Comparison of ENCODE assay signal across 12 mouse cellular contexts in the genomic region with DNA sequence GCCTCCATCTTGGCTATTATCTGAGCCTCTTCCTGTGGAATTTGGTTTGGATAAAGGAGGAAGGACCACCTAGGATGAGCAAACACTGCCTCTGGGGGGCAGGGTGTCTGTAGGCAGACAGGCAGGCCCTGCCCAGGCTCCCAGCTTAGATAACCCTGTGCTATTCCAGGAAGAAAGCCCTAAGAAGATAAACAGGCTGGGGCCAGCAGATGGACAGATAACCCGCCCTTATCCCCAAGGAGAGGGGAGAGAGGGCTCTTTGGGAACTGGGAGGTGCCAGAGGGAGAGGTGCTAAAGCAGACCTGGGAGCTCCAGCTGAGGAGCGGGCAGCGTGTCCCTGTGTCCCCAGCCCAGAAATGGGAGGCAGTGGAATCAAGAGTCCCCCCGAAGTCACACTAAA. TPM values are rescaled to one million over a fixed set of nuclear protein-coding genes. Genes with fewer than 3 reads are reported as not detected.
DNase-seq lines count a peak whose midpoint lies in the region; ATAC-seq lines count a peak whose summit lies in the region.
"Had no signal": no experiment of that assay in that cellular context is flagged by ENCODE, and none has a peak within 500 bp of the region (broad histone marks: within the 10 kb centered on the region; RNA-seq: fewer than 3 reads in every experiment).

No protein-coding gene starts in this region.

- no peak overlapping the region for H3K9ac ChIP-seq in forebrain, embryonic 16.5 days (replicated peaks; ENCODE audit: low read depth, low read length)
- no peak overlapping the region for H3K9ac ChIP-seq in midbrain, embryonic 13.5 days (replicated peaks)
- H3K9ac ChIP-seq: hindbrain, embryonic 14.5 days had no signal

- H3K4me1 ChIP-seq in forebrain, embryonic 10.5 days = peaks cover 14% of the 10 kb centered on the region
- no peaks in the 10 kb centered on the region for H3K4me1 ChIP-seq in forebrain, embryonic 16.5 days (replicated peaks; ENCODE audit: control insufficient read depth, insufficient read depth, low read length)
- H3K4me1 ChIP-seq in midbrain, embryonic 10.5 days = peaks cover 9% of the 10 kb centered on the region
- H3K4me1 ChIP-seq in midbrain, embryonic 13.5 days (replicated peaks) = no peaks in the 10 kb centered on the region

- H3K9me3 ChIP-seq in forebrain, embryonic 10.5 days = no peaks in the 10 kb centered on the region
- no peaks in the 10 kb centered on the region for H3K9me3 ChIP-seq in forebrain, embryonic 16.5 days (ENCODE audit: control insufficient read depth, low read length)
- no peaks in the 10 kb centered on the region for H3K9me3 ChIP-seq in midbrain, embryonic 10.5 days (replicated peaks)
- H3K9me3 ChIP-seq in midbrain, embryonic 13.5 days = no peaks in the 10 kb centered on the region

- intact Hi-C loops in left cerebral cortex, postnatal 25 days (cut with DNase I) = no loop called here

- 63% methylated on average over 4 of the region's 4 CpGs for WGBS in forebrain, embryonic 10.5 days
- 55% methylated on average over 4 of the region's 4 CpGs for WGBS in forebrain, embryonic 16.5 days
- WGBS in midbrain, embryonic 10.5 days = 51% methylated on average over 4 of the region's 4 CpGs
- WGBS in midbrain, embryonic 13.5 days = 60% methylated on average over 4 of the region's 4 CpGs

- DNase-seq in forebrain, embryonic 10.5 days (ENCODE audit: extremely low spot score, low spot score) = no peak
- no peak for DNase-seq in midbrain, embryonic 10.5 days (ENCODE audit: low spot score)
- DNase-seq in lung, adult 18-20 months = peak; percentile 54 to 78
- DNase-seq in yolk sac, embryonic 10.5 days (ENCODE audit: low spot score) = peak; percentile 83
- no peak for DNase-seq in B cell, adult 2 months
- DNase-seq in left cerebral cortex, postnatal 25 days (ENCODE audit: low spot score in 2 of 2) = no peak
- DNase-seq: cerebellum, postnatal 36 days; gastrocnemius, postnatal 25 days; kidney, postnatal 14 days had no signal

- no peak overlapping the region for H3K4me3 ChIP-seq in forebrain, embryonic 10.5 days
- no peak overlapping the region for H3K4me3 ChIP-seq in forebrain, embryonic 16.5 days (replicated peaks; ENCODE audit: low read length)
- no peak overlapping the region for H3K4me3 ChIP-seq in midbrain, embryonic 10.5 days
- no peak overlapping the region for H3K4me3 ChIP-seq in midbrain, embryonic 13.5 days (replicated peaks)

- H3K27me3 ChIP-seq in forebrain, embryonic 10.5 days (ENCODE audit: poor library complexity, severe bottlenecking) = no peaks in the 10 kb centered on the region
- no peaks in the 10 kb centered on the region for H3K27me3 ChIP-seq in forebrain, embryonic 16.5 days (replicated peaks; ENCODE audit: control insufficient read depth, insufficient read depth, low read length)
- no peaks in the 10 kb centered on the region for H3K27me3 ChIP-seq in midbrain, embryonic 10.5 days (ENCODE audit: low read depth, poor library complexity, severe bottlenecking)
- no peaks in the 10 kb centered on the region for H3K27me3 ChIP-seq in midbrain, embryonic 13.5 days

- peak overlapping the region; percentile 52 for H3K27ac ChIP-seq in forebrain, embryonic 10.5 days
- H3K27ac ChIP-seq in forebrain, embryonic 16.5 days (ENCODE audit: low read length) = no peak overlapping the region
- peak overlapping the region; percentile 42; the same call in 1 of the 2 replicates for H3K27ac ChIP-seq in midbrain, embryonic 10.5 days (replicated peaks)
- H3K27ac ChIP-seq in midbrain, embryonic 13.5 days = no peak overlapping the region
- H3K27ac ChIP-seq: hindbrain, embryonic 14.5 days had no signal

- no peaks in the 10 kb centered on the region for H3K36me3 ChIP-seq in forebrain, embryonic 10.5 days (replicated peaks)
- H3K36me3 ChIP-seq in forebrain, embryonic 16.5 days (ENCODE audit: control insufficient read depth, insufficient read depth) = no peaks in the 10 kb centered on the region
- H3K36me3 ChIP-seq in midbrain, embryonic 10.5 days = no peaks in the 10 kb centered on the region
- H3K36me3 ChIP-seq in midbrain, embryonic 13.5 days = no peaks in the 10 kb centered on the region

- ATAC-seq in forebrain, embryonic 16.5 days = no peak
- no peak for ATAC-seq in midbrain, embryonic 13.5 days

- no peak overlapping the region for H3K4me2 ChIP-seq in forebrain, embryonic 16.5 days (ENCODE audit: low read length)
- no peak overlapping the region for H3K4me2 ChIP-seq in midbrain, embryonic 13.5 days (replicated peaks)
- H3K4me2 ChIP-seq: hindbrain, embryonic 14.5 days had no signal

RNA-seq across cellular contexts. Expression of a gene that starts 23.9 kb away (rescaled TPM):
- polyA plus RNA-seq in forebrain, embryonic 10.5 days (2016; fragmentation: Nextera tagmentation; extraction: Ambion mirVana) = 17.2 and 20.6 TPM in 2 replicates
- polyA plus RNA-seq in forebrain, embryonic 16.5 days (2015; fragmentation: Nextera tagmentation; extraction: Ambion mirVana) = 11.4 and 12.5 TPM in 2 replicates
- 19.7 and 22.4 TPM in 2 replicates for polyA plus RNA-seq in midbrain, embryonic 10.5 days (2016; fragmentation: Nextera tagmentation; extraction: Ambion mirVana)
- polyA plus RNA-seq in midbrain, embryonic 13.5 days (2015; fragmentation: Nextera tagmentation; extraction: Ambion mirVana) = 12.3 and 14.1 TPM in 2 replicates
- 10 to 100 TPM; 15.1 to 18.0 TPM for total RNA-seq in left cerebral cortex, postnatal 25 days (2021)

Comparison
In these comparisons a context has a peak if more than half of its experiments do, and no peak if none do; other contexts are left out.
1. H3K27ac ChIP-seq: peak in forebrain, embryonic 10.5 days (single experiment) and midbrain, embryonic 10.5 days (single experiment); none in forebrain, embryonic 16.5 days (single experiment) and midbrain, embryonic 13.5 days (single experiment).
2. DNase-seq: peak in lung, adult 18-20 months (2 of 2) and yolk sac, embryonic 10.5 days (single experiment); none in forebrain, embryonic 10.5 days (single experiment), midbrain, embryonic 10.5 days (single experiment), B cell, adult 2 months (0 of 2) and left cerebral cortex, postnatal 25 days (0 of 2).